12 mouse cellular contexts compared by ENCODE assay signal in genomic region chrX:20161687-20162321, GRCm38 (mm10).
DNase-seq lines count a peak whose midpoint lies in the region; ATAC-seq and TF ChIP-seq lines count a peak whose summit lies in the region.
"Had no signal": no experiment of that assay in that cellular context is flagged by ENCODE, and none has a peak within 500 bp of the region (broad histone marks: within the 10 kb centered on the region; RNA-seq: fewer than 3 reads in every experiment).

No protein-coding gene starts in this region.

- H3K4me2 ChIP-seq in liver, postnatal 0 days (ENCODE audit: low read depth, low read length): no peak overlapping the region
- no peak overlapping the region for H3K4me2 ChIP-seq in liver, embryonic 12.5 days
- H3K4me2 ChIP-seq: stomach, embryonic 15.5 days had no signal

- intact Hi-C loops in heart, adult 2 months (cut with DNase I): loop anchor here (1.0 to 10.0 kb wide), 4 partner anchors 63 to 425 kb away; no protein-coding TSS in a partner anchor
- intact Hi-C loops in heart, postnatal 10 days (cut with DNase I): loop anchor here (1.0 to 5.0 kb wide), 3 partner anchors 173 to 429 kb away; no protein-coding TSS in a partner anchor

- no peak overlapping the region for H3K27ac ChIP-seq in heart, adult 2 months
- H3K27ac ChIP-seq in liver, postnatal 0 days (ENCODE audit: low read depth): no peak overlapping the region
- no peak overlapping the region for H3K27ac ChIP-seq in liver, embryonic 12.5 days
- H3K27ac ChIP-seq: heart, embryonic 10.5 days; hindbrain, embryonic 10.5 days; liver, embryonic 14.5 days; stomach, embryonic 15.5 days had no signal

- no peaks in the 10 kb centered on the region for H3K9me3 ChIP-seq in liver, postnatal 0 days (ENCODE audit: low read length)
- H3K9me3 ChIP-seq in liver, embryonic 12.5 days (replicated peaks): no peaks in the 10 kb centered on the region
- H3K9me3 ChIP-seq: heart, embryonic 10.5 days; hindbrain, embryonic 10.5 days; stomach, embryonic 15.5 days had no signal

- no peak for TF ChIP-seq EP300 in heart, adult 2 months (IDR thresholded peaks at IDR 0.05; ENCODE audit: insufficient read depth, low read depth, low read length)
- no peak for TF ChIP-seq EP300 in liver, postnatal 0 days (IDR thresholded peaks at IDR 0.05; ENCODE audit: low read depth)

- DNase-seq in heart, adult 2 months: no peak
- no peak for DNase-seq in heart, postnatal 10 days
- no peak for DNase-seq in liver, postnatal 0 days
- DNase-seq in embryo, embryonic 11 days: peak; percentile 2
- peak; percentile 11 for DNase-seq in splenic B cell, adult 2 months (ENCODE audit: low read depth, low spot score)
- no peak for DNase-seq in left cerebral cortex, adult 9 months (ENCODE audit: low spot score in 2 of 2)
- no peak for DNase-seq in cerebellum, adult 9-11 months

- 54% methylated on average over 9 of the region's 9 CpGs for WGBS in heart, adult 2 months
- WGBS in liver, postnatal 0 days (ENCODE audit: insufficient replicate concordance): 46% methylated on average over 9 of the region's 9 CpGs
- WGBS in liver, embryonic 12.5 days (ENCODE audit: insufficient replicate concordance): 44% methylated on average over 9 of the region's 9 CpGs

- H3K36me3 ChIP-seq in heart, adult 2 months (ENCODE audit: control insufficient read depth, insufficient read depth, low read length): no peaks in the 10 kb centered on the region
- no peaks in the 10 kb centered on the region for H3K36me3 ChIP-seq in liver, postnatal 0 days (replicated peaks; ENCODE audit: insufficient read depth, low read length)
- H3K36me3 ChIP-seq in liver, embryonic 12.5 days: no peaks in the 10 kb centered on the region
- H3K36me3 ChIP-seq in splenic B cell, adult 2 months (ENCODE audit: control insufficient read depth, insufficient read depth, low read length, poor library complexity, severe bottlenecking): no peaks in the 10 kb centered on the region; the same call in 1 of the 2 replicates
- H3K36me3 ChIP-seq: heart, embryonic 10.5 days; hindbrain, embryonic 10.5 days; stomach, embryonic 15.5 days had no signal

- H3K27me3 ChIP-seq in heart, adult 2 months (ENCODE audit: control insufficient read depth, insufficient read depth, low read length): no peaks in the 10 kb centered on the region
- H3K27me3 ChIP-seq in liver, postnatal 0 days (ENCODE audit: insufficient read depth, low read length): no peaks in the 10 kb centered on the region
- H3K27me3 ChIP-seq in liver, embryonic 12.5 days (replicated peaks): no peaks in the 10 kb centered on the region
- no peaks in the 10 kb centered on the region for H3K27me3 ChIP-seq in splenic B cell, adult 2 months (ENCODE audit: control insufficient read depth, insufficient read depth, low read length, poor library complexity, severe bottlenecking)
- H3K27me3 ChIP-seq: stomach, embryonic 15.5 days had no signal

- peak; percentile 33 for TF ChIP-seq CTCF in heart, adult 2 months (IDR thresholded peaks at IDR 0.05)
- TF ChIP-seq CTCF in liver, postnatal 0 days (IDR thresholded peaks at IDR 0.05; ENCODE audit: low read depth): peak; percentile 42

- no peaks in the 10 kb centered on the region for H3K79me2 ChIP-seq in heart, adult 2 months (replicated peaks; ENCODE audit: control insufficient read depth, insufficient read depth, low read length)

- no peak overlapping the region for H3K4me3 ChIP-seq in heart, adult 2 months
- H3K4me3 ChIP-seq in liver, postnatal 0 days (ENCODE audit: low read depth, low read length): no peak overlapping the region
- H3K4me3 ChIP-seq in liver, embryonic 12.5 days: no peak overlapping the region
- H3K4me3 ChIP-seq: heart, embryonic 10.5 days; hindbrain, embryonic 10.5 days; stomach, embryonic 15.5 days had no signal

- H3K9ac ChIP-seq in heart, adult 2 months (ENCODE audit: low read depth, low read length): no peak overlapping the region
- H3K9ac ChIP-seq in liver, postnatal 0 days (replicated peaks): no peak overlapping the region
- H3K9ac ChIP-seq in liver, embryonic 12.5 days: no peak overlapping the region
- H3K9ac ChIP-seq: liver, embryonic 14.5 days; stomach, embryonic 15.5 days had no signal

- no peak for TF ChIP-seq POLR2A in heart, adult 2 months (IDR thresholded peaks at IDR 0.05; ENCODE audit: insufficient read depth, low read depth, low read length)

- no peak for ATAC-seq in liver, postnatal 0 days
- no peak for ATAC-seq in liver, embryonic 12.5 days

- H3K4me1 ChIP-seq in heart, adult 2 months (ENCODE audit: control insufficient read depth, insufficient read depth, low read length): peaks cover 3% of the 10 kb centered on the region
- H3K4me1 ChIP-seq in liver, postnatal 0 days (ENCODE audit: insufficient read depth): no peaks in the 10 kb centered on the region
- no peaks in the 10 kb centered on the region for H3K4me1 ChIP-seq in liver, embryonic 12.5 days
- H3K4me1 ChIP-seq: heart, embryonic 10.5 days; hindbrain, embryonic 10.5 days; stomach, embryonic 15.5 days had no signal

Comparison
In these comparisons a context has a peak if more than half of its experiments do, and no peak if none do; other contexts are left out.
1. DNase-seq: peak in embryo, embryonic 11 days (single experiment) and splenic B cell, adult 2 months (single experiment); none in heart, adult 2 months (0 of 2), heart, postnatal 10 days (0 of 2), liver, postnatal 0 days (single experiment), left cerebral cortex, adult 9 months (0 of 2) and cerebellum, adult 9-11 months (single experiment).